Comparison of ENCODE assay signal across 8 mouse cellular contexts in the genomic region with DNA sequence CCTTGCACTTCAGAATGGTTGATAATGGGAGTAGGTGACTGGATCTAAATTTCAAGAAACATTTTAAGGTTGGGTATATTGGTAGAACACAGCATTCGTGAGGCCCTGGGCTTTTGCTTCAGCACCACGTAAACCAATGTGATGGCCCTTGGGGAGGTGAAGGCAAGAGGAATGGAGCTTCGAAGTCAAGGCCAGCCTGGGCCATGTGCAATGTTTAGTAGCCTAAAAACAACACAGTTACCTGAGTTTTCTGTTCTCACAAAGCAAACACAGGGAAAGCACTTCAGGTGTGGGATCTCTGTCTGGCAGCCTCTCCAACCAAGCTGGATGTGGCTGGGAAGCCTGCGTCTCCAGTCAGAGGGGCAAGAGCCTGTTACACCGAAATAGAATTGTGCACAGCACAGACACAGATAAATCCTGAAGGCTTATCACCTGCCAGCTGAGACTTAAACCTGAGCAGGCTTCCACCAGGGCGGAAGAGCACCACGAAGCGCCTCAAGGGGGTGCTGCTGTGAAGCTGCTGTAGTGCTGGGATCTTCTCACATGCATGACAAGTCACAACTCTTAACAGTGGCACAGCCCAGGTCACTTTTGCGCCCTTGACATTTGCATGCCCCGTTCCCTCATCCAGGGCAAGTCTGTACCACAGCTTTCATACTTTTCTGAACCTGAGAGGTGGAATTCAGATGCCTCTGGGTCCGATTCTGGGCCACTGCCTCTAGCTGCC. TPM values are rescaled to one million over a fixed set of nuclear protein-coding genes. Genes with fewer than 3 reads are reported as not detected.
DNase-seq lines count a peak whose midpoint lies in the region; ATAC-seq and TF ChIP-seq lines count a peak whose summit lies in the region.
"Had no signal": no experiment of that assay in that cellular context is flagged by ENCODE, and none has a peak within 500 bp of the region (broad histone marks: within the 10 kb centered on the region; RNA-seq: fewer than 3 reads in every experiment).

No protein-coding gene starts in this region.

- no peak overlapping the region for H3K4me3 ChIP-seq in heart, embryonic 16.5 days (ENCODE audit: low read length)
- H3K4me3 ChIP-seq in lung, postnatal 0 days (ENCODE audit: low read depth, low read length): no peak overlapping the region
- H3K4me3 ChIP-seq: neural tube, embryonic 12.5 days had no signal

- TF ChIP-seq CTCF in lung, postnatal 0 days (IDR thresholded peaks at IDR 0.05): peak; percentile 76

- no peaks in the 10 kb centered on the region for H3K27me3 ChIP-seq in heart, embryonic 16.5 days (ENCODE audit: control insufficient read depth, insufficient read depth, low read length)
- no peaks in the 10 kb centered on the region for H3K27me3 ChIP-seq in lung, postnatal 0 days (replicated peaks; ENCODE audit: insufficient read depth, low read length)
- H3K27me3 ChIP-seq: neural tube, embryonic 12.5 days had no signal

- intact Hi-C loops in left cerebral cortex, postnatal 25 days (cut with DNase I): loop anchor here (5.0 kb wide), 1 partner anchor 165 kb away; no protein-coding TSS in a partner anchor

- H3K4me2 ChIP-seq in heart, embryonic 16.5 days (ENCODE audit: low read depth, low read length): no peak overlapping the region
- no peak overlapping the region for H3K4me2 ChIP-seq in lung, postnatal 0 days (replicated peaks; ENCODE audit: low read depth, low read length)
- H3K4me2 ChIP-seq: neural tube, embryonic 12.5 days had no signal

- H3K27ac ChIP-seq in heart, embryonic 16.5 days (ENCODE audit: low read length): no peak overlapping the region
- no peak overlapping the region for H3K27ac ChIP-seq in lung, postnatal 0 days (ENCODE audit: low read length)
- H3K27ac ChIP-seq: neural tube, embryonic 12.5 days had no signal

- 38% methylated on average over 11 of the region's 11 CpGs for WGBS in heart, embryonic 16.5 days
- WGBS in lung, postnatal 0 days: 47% methylated on average over 11 of the region's 11 CpGs

- peaks cover 21% of the 10 kb centered on the region for H3K4me1 ChIP-seq in heart, embryonic 16.5 days (ENCODE audit: control insufficient read depth, insufficient read depth, low read length)
- H3K4me1 ChIP-seq in lung, postnatal 0 days (ENCODE audit: insufficient read depth, low read depth, low read length): no peaks in the 10 kb centered on the region
- H3K4me1 ChIP-seq: neural tube, embryonic 12.5 days had no signal

- TF ChIP-seq EP300 in lung, postnatal 0 days (IDR thresholded peaks at IDR 0.05): no peak

- peak; percentile 27 to 36 for DNase-seq in left cerebral cortex, postnatal 25 days (ENCODE audit: low spot score in 2 of 2)
- no peak for DNase-seq in left cerebral cortex, adult 18-20 months (ENCODE audit: low spot score in 2 of 2)
- DNase-seq in WW6 (ENCODE audit: low read depth, low spot score): peak; percentile 65
- DNase-seq in lung, postnatal 0 days (ENCODE audit: low spot score): peak; percentile 45
- DNase-seq in spleen, adult 12 weeks (ENCODE audit: low spot score): no peak

- peak; percentile 65; the same call in 1 of the 2 replicates for ATAC-seq in heart, embryonic 16.5 days (replicated peaks; ENCODE audit: extremely low read depth, insufficient read depth, low FRiP score)
- ATAC-seq in lung, postnatal 0 days: peak; percentile 44; the same call in 1 of the 2 replicates
- no peak for ATAC-seq in activated CD4-positive, CD25-positive, alpha-beta regulatory T cell, adult 4 months

- H3K36me3 ChIP-seq in heart, embryonic 16.5 days (ENCODE audit: control insufficient read depth, insufficient read depth): peaks cover 17% of the 10 kb centered on the region
- no peaks in the 10 kb centered on the region for H3K36me3 ChIP-seq in lung, postnatal 0 days (ENCODE audit: insufficient read depth, low read length)

- no peaks in the 10 kb centered on the region for H3K9me3 ChIP-seq in heart, embryonic 16.5 days (replicated peaks; ENCODE audit: control insufficient read depth, low read length)
- H3K9me3 ChIP-seq in lung, postnatal 0 days (ENCODE audit: low read length): no peaks in the 10 kb centered on the region
- H3K9me3 ChIP-seq: neural tube, embryonic 12.5 days had no signal

- no peak overlapping the region for H3K9ac ChIP-seq in heart, embryonic 16.5 days (ENCODE audit: low read length)
- no peak overlapping the region for H3K9ac ChIP-seq in lung, postnatal 0 days (replicated peaks; ENCODE audit: low read depth)
- H3K9ac ChIP-seq: neural tube, embryonic 12.5 days had no signal

RNA-seq across cellular contexts. Expression of gene Fxyd4, which starts 5.0 kb away (rescaled TPM):
- not detected for total RNA-seq in left cerebral cortex, postnatal 25 days (2021)
- total RNA-seq in left cerebral cortex, adult 18-20 months (2021): not detected
- polyA plus RNA-seq in heart, embryonic 16.5 days (2015; fragmentation: Nextera tagmentation; extraction: Ambion mirVana): 1.8 and 1.9 TPM in 2 replicates
- polyA plus RNA-seq in lung, postnatal 0 days (2015; fragmentation: Nextera tagmentation; extraction: Ambion mirVana): 12.4 and 19.8 TPM in 2 replicates
- 1 to 10 TPM; 2.3 to 7.0 TPM for polyA plus RNA-seq in activated CD4-positive, CD25-positive, alpha-beta regulatory T cell, adult 4 months (2017; shearing (Covaris generic))

RNA-seq across cellular contexts. Expression of gene Hnrnpf, which starts 32.4 kb away (rescaled TPM):
- 100 to 1,000 TPM; 121 to 132 TPM for total RNA-seq in left cerebral cortex, postnatal 25 days (2021)
- 100 to 1,000 TPM; 112 to 144 TPM for total RNA-seq in left cerebral cortex, adult 18-20 months (2021)
- polyA plus RNA-seq in heart, embryonic 16.5 days (2015; fragmentation: Nextera tagmentation; extraction: Ambion mirVana): 528 and 599 TPM in 2 replicates
- 393 and 433 TPM in 2 replicates for polyA plus RNA-seq in lung, postnatal 0 days (2015; fragmentation: Nextera tagmentation; extraction: Ambion mirVana)
- 100 to 1,000 TPM; 807 to 897 TPM for polyA plus RNA-seq in activated CD4-positive, CD25-positive, alpha-beta regulatory T cell, adult 4 months (2017; shearing (Covaris generic))

Comparison
In these comparisons a context has a peak if more than half of its experiments do, and no peak if none do; other contexts are left out.
1. DNase-seq: peak in left cerebral cortex, postnatal 25 days (2 of 2), WW6 (single experiment) and lung, postnatal 0 days (single experiment); none in left cerebral cortex, adult 18-20 months (0 of 2) and spleen, adult 12 weeks (single experiment).